Mouse (Mus musculus) forebrain, embryonic 16.5 days (tissue): ENCODE measurements around the gene Cfhr2. TPM values are rescaled to one million over a fixed set of nuclear protein-coding genes. Genes with fewer than 3 reads are reported as not detected.

Source experiments
- polyA plus RNA-seq: library from polyadenylated mRNA; unstranded; fragments of >200 nt; fragmentation: Nextera tagmentation; extraction: Ambion mirVana; gene quantifications from 2 replicates; pipeline ENCODE4 v1.2.1, GENCODE M21; 2015

Cfhr2 gene
- polyA plus RNA-seq, 1 experiment from 2014 or later, result not detected

Other genes with a start within 250 kb of the Cfhr2 start
- gene Gm4788, start 77.5 kb downstream of the Cfhr2 start, polyA plus RNA-seq, result not detected in 2 replicates